Mouse (Mus musculus) spleen, adult 2 months (tissue): Measurements from ENCODE around the gene Mia2.

ENCODE experiments used
- CTCF ChIP-seq: fragments of 200-500 bp; IDR thresholded peaks from 2 replicates; pipeline ENCODE4 v1.5.1; 2011; ENCODE audit warnings: mild to moderate bottlenecking, inconsistent platforms; ENCODE audit not compliant: insufficient read depth, insufficient read length, insufficient replicate concordance; ENCODE audit errors: extremely low read depth
- POLR2A ChIP-seq: fragments of 200-500 bp; IDR thresholded peaks from 2 replicates; pipeline ENCODE4 v1.6.1; 2011; ENCODE audit warnings: low read depth, low read length, inconsistent platforms

DNA sequence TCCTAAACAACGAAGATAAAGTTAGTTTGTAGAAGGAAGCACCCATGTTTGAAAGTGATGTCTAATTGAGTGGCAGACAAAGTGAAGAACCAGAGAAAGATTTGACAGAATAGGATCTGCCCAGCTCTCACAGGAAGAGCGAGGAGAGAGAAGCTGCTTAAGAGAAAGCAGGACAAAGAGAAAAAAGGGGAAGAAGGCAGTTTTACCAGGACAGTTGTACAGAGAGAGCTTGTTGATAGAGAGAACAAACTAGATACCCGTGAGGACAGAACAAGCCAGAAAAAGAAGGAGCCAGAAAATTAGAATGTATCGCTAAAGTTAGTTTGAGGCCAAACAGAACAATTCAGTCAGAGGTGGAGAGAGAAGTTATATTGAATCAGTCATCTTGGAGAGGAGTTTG lies 39.5 kb downstream of the Mia2 start:
- TF ChIP-seq CTCF (no peak), POLR2A (no peak)
